Mouse (Mus musculus): ENCODE measurements around the gene Lypd3. TPM values are rescaled to one million over a fixed set of nuclear protein-coding genes. Genes with fewer than 3 reads are reported as not detected.
A peak's percentile ranks its signal among the peaks of the same experiment; 100 is the strongest.

Lypd3 gene
- total and polyA plus RNA-seq, 3 experiments = not detected

DNA sequence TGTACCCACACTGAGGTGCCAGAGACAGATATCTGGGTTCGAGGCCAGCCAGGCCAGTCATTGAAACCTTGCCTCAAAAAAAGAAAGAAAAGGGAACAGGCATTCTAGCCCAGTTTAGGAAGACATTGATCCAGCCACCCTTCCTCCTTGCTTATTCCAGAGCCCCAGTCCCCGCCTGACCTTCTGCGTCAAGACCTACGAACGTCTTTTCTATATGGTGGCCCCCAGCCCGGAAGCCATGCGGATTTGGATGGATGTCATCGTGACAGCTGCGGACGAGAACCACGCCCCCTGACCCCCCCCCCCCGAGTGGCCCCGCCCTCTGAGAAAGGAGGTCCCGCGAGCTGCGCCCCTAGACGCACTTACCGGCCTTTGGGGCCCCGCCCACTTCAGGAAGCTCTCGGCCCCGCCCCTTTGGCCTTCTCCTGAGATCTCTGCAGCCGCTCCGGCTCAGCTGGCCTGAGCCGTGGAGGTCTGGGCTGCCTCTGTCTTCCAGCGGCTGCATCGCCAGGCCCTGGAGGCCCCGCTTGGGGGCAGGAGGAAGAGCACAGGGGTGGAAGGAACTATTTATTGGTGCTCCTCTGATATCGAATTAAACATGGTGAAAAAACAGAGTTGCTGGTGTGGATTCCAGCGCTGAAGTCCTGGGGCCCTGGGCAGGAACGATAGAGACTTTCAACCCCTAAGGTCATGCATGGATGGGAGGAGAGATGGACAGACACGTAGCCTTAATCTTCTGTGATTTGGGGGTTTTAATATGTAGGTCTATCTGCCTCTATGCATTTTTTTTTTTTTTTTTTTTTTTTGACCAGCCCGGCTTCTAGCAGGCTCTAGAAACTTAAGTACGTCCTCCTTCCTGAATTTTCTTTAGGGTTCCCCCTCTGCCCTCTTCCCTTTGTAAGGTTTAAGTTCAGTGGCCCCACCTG, 7.4 kb upstream of the Lypd3 start (continued):
- no peak; the same call in 1 of the 2 replicates for TF ChIP-seq NELFE (IDR thresholded peaks at IDR 0.05; ENCODE audit: low read depth, low read length)
- TF ChIP-seq GABPA (IDR thresholded peaks at IDR 0.05; ENCODE audit: low read depth, low read length) = no peak
- no peak for TF ChIP-seq MEF2A (IDR thresholded peaks at IDR 0.05; ENCODE audit: extremely low read depth, insufficient replicate concordance, low read depth, low read length, poor library complexity, severe bottlenecking)
- 0 out of 2 replicates have a peak, but pooled peaks have one; percentile 26 for TF ChIP-seq MAX (IDR thresholded peaks at IDR 0.05; ENCODE audit: low read length)

DNA sequence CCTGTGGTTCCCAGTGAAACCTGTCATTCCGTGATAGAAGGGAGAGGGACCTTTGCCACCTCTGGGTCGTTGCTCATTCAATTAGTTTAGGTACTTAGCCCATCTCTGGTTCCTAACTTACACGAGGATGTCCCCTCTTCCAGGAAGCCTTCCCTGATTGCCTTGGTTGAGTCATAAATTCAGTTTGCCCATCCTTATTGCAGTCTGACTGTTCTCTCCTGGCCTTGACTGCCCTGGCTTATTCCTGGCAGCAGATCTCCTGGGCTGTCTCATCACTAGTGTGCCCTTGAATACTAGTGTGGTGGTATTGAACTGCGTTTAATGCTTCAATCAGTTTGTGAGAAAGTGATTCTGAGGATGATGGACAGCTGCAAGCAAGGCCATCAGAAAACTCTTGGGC, 6.7 kb upstream of the Lypd3 start:
- Histone ChIP-seq H3K4me3 (ENCODE audit: control insufficient read depth in 1 of 2, insufficient read depth in 1 of 2, low read depth in 2 of 2, low read length in 2 of 2) (no peak overlapping the region), H3K27ac (ENCODE audit: control insufficient read depth, low read depth, low read length) (no peak overlapping the region), H3K9me3 (replicated peaks; ENCODE audit: insufficient read depth, low read length) (no peaks in the 10 kb centered on the region), H3K36me3 (ENCODE audit: control insufficient read depth in 1 of 2, insufficient read depth in 2 of 2, low read length in 2 of 2) (no peaks in the 10 kb centered on the region; a peak in 1 of 4 replicates), H3K9ac (ENCODE audit: control insufficient read depth, low read depth, low read length, poor library complexity, severe bottlenecking) (no peak overlapping the region), H3K27me3 (ENCODE audit: control insufficient read depth in 1 of 2, insufficient read depth in 2 of 2, low read length in 2 of 2) (no peaks in the 10 kb centered on the region), H3K4me1 (ENCODE audit: control insufficient read depth in 1 of 2, insufficient read depth in 2 of 2, low read length in 2 of 2) (peaks cover 0 to 3% of the 10 kb centered on the region in 2 experiments; a peak in 1 of 4 replicates), H3K79me2 (ENCODE audit: control insufficient read depth, insufficient read depth, low read length, poor library complexity) (no peaks in the 10 kb centered on the region; the same call in 1 of the 2 replicates)
- TF ChIP-seq GATA1 (IDR thresholded peaks at IDR 0.05; ENCODE audit: low read depth, low read length) (no peak), BHLHE40 (IDR thresholded peaks at IDR 0.05; ENCODE audit: borderline replicate concordance, low read depth, low read length) (no peak), POLR2AphosphoS5 (IDR thresholded peaks at IDR 0.05; ENCODE audit: borderline replicate concordance, low read depth, low read length) (no peak), POLR2AphosphoS2 (IDR thresholded peaks at IDR 0.05; ENCODE audit: low read length) (no peak), GABPA (IDR thresholded peaks at IDR 0.05; ENCODE audit: low read depth, low read length) (no peak), ELF1 (IDR thresholded peaks at IDR 0.05; ENCODE audit: low read depth, low read length) (no peak), CHD2 (IDR thresholded peaks at IDR 0.05; ENCODE audit: low read length) (no peak), E2F4 (IDR thresholded peaks at IDR 0.05; ENCODE audit: borderline replicate concordance, low read depth, low read length) (no peak)
- no peak for DNase-seq (ENCODE audit: low read depth, low spot score)

DNA sequence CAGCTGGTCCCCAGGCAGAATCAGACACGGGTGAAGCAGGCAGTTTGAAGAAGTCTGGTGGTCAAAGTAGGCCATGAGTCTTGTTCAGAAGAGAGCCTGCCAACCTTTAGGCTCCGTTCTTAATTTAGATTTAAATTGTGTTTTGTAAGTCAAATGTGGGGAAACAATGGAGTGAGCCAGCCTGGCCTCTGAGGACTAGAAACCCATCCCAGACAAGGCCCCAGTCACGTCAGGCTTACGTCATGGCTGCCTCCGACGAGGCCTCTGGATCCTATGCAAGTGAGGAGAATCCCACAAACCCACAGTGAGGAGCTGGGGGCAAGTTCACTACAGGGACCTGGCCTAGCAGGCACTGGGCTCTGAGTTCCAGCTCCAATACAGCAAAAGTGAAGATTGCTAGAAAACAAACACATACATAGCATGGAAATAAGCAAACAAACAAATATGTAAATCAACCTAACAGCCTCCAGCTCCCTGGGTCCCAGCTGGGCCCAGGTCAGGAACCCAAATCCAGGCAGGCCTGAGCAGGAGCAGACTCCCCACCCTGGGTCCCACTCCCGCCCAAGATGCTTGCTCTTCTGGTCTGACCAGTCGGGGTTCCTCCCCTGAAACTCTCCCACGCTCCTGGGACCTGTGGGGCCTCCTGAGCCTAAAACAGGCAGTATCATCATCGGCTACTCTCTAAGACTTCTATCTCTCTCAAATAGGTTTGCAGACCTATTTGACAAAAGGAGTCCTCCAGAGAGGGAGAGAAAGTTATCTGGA, 6.1 kb upstream of the Lypd3 start:
- Histone ChIP-seq H3K79me2 (ENCODE audit: control insufficient read depth, insufficient read depth, low read length, poor library complexity) (no peaks in the 10 kb centered on the region; the same call in 1 of the 2 replicates), H3K4me3 (ENCODE audit: control insufficient read depth in 1 of 2, insufficient read depth in 1 of 2, low read depth in 2 of 2, low read length in 2 of 2) (no peak overlapping the region), H3K36me3 (ENCODE audit: control insufficient read depth in 1 of 2, insufficient read depth in 2 of 2, low read length in 2 of 2) (no peaks in the 10 kb centered on the region; a peak in 1 of 4 replicates), H3K9ac (ENCODE audit: control insufficient read depth, low read depth, low read length, poor library complexity, severe bottlenecking) (no peak overlapping the region), H3K4me1 (ENCODE audit: control insufficient read depth in 1 of 2, insufficient read depth in 2 of 2, low read length in 2 of 2) (peaks cover 0 to 3% of the 10 kb centered on the region in 2 experiments; a peak in 1 of 4 replicates), H3K9me3 (replicated peaks; ENCODE audit: insufficient read depth, low read length) (no peaks in the 10 kb centered on the region), H3K27me3 (ENCODE audit: control insufficient read depth in 1 of 2, insufficient read depth in 2 of 2, low read length in 2 of 2) (no peaks in the 10 kb centered on the region), H3K27ac (ENCODE audit: control insufficient read depth, low read depth, low read length) (no peak overlapping the region)
- DNase-seq (ENCODE audit: low read depth, low spot score) = no peak
- TF ChIP-seq POLR2AphosphoS2 (IDR thresholded peaks at IDR 0.05; ENCODE audit: low read length) (no peak), MYB (IDR thresholded peaks at IDR 0.05; ENCODE audit: low read depth, low read length) (no peak), MAZ (IDR thresholded peaks at IDR 0.05; ENCODE audit: low read depth, low read length) (no peak), KAT2A (conservative IDR thresholded peaks at IDR 0.05; ENCODE audit: low read depth, low read length) (no peak), USF1 (IDR thresholded peaks at IDR 0.05; ENCODE audit: low read depth, low read length) (no peak)

Measured in MEL (cell line).